Mouse (Mus musculus): ENCODE data around the gene Taf3.

The Taf3 gene

GRCm38 (mm10) chr2:9889651-9890183 lies 158.7 kb downstream of the Taf3 start, which contains the start of gene Gata3:
Gene Gata3 (minus strand): TSS chr2:9890034.
- DNase-seq (ENCODE audit: low read depth, low spot score), result no peak

GRCm38 (mm10) chr2:9888913-9889650 lies 159.3 kb downstream of the Taf3 start, which contains the start of gene 9230102O04Rik:
Gene 9230102O04Rik (minus strand): TSS chr2:9889540.
- peak; percentile 79 for DNase-seq (ENCODE audit: low read depth, low spot score)

- no peak for DNase-seq (ENCODE audit: low read depth, low spot score)
These were observed 160.8 kb downstream of the Taf3 start for GRCm38 (mm10) chr2:9887636-9888035.

- DNase-seq (ENCODE audit: low read depth, low spot score), result no peak
These were observed 161.3 kb downstream of the Taf3 start for GRCm38 (mm10) chr2:9886921-9887610.

GRCm38 (mm10) chr2:9886031-9886430 lies 162.4 kb downstream of the Taf3 start:
- DNase-seq (ENCODE audit: low read depth, low spot score), result no peak

- DNase-seq (ENCODE audit: low read depth, low spot score), result no peak
These were observed 163.1 kb downstream of the Taf3 start for GRCm38 (mm10) chr2:9885217-9885770.

GRCm38 (mm10) chr2:9884533-9885216 lies 163.7 kb downstream of the Taf3 start:
- no peak for DNase-seq (ENCODE audit: low read depth, low spot score)

- DNase-seq (ENCODE audit: low read depth, low spot score), result no peak
These were observed 164.4 kb downstream of the Taf3 start for GRCm38 (mm10) chr2:9883803-9884532.

GRCm38 (mm10) chr2:9882926-9883802 lies 165.2 kb downstream of the Taf3 start:
- DNase-seq (ENCODE audit: low read depth, low spot score), result peak; percentile 49

GRCm38 (mm10) chr2:9882371-9882925 lies 165.9 kb downstream of the Taf3 start:
- peak; percentile 53 for DNase-seq (ENCODE audit: low read depth, low spot score)

- peak; percentile 57 for DNase-seq (ENCODE audit: low read depth, low spot score)
These were observed 166.8 kb downstream of the Taf3 start for GRCm38 (mm10) chr2:9881611-9882023.

GRCm38 (mm10) chr2:9881051-9881591 lies 167.3 kb downstream of the Taf3 start, which contains the start of gene 4930412O13Rik:
Gene 4930412O13Rik (plus strand): TSS chr2:9881252.
- no peak for DNase-seq (ENCODE audit: low read depth, low spot score)

- no peak for DNase-seq (ENCODE audit: low read depth, low spot score)
These were observed 168.1 kb downstream of the Taf3 start for GRCm38 (mm10) chr2:9880271-9880670.

- peak; percentile 98 for DNase-seq (ENCODE audit: low read depth, low spot score)
These were observed 168.9 kb downstream of the Taf3 start for GRCm38 (mm10) chr2:9879493-9879892.

- no peak for DNase-seq (ENCODE audit: low read depth, low spot score)
These were observed 169.3 kb downstream of the Taf3 start for GRCm38 (mm10) chr2:9879092-9879491.

- DNase-seq (ENCODE audit: low read depth, low spot score), result peak; percentile 83
These were observed 169.8 kb downstream of the Taf3 start for GRCm38 (mm10) chr2:9878564-9879081.

GRCm38 (mm10) chr2:9877966-9878563 lies 170.3 kb downstream of the Taf3 start:
- DNase-seq (ENCODE audit: low read depth, low spot score), result no peak

GRCm38 (mm10) chr2:9877326-9877690 lies 171.1 kb downstream of the Taf3 start:
- no peak for DNase-seq (ENCODE audit: low read depth, low spot score)
